Mouse (Mus musculus) ES-E14 (cell line): ENCODE data around the gene Prkcd. TPM values are rescaled to one million over a fixed set of nuclear protein-coding genes. Genes with fewer than 3 reads are reported as not detected.

Experiments
- DNase-seq: peaks from one replicate; pipeline ENCODE4 v3.0.0-alpha.2; 2013; ENCODE audit warnings: low read depth, low spot score
- H3K27ac ChIP-seq: 2 replicates; pipeline ENCODE4 v1.5.1; 2012; ENCODE audit warnings: low read depth, mild to moderate bottlenecking, low read length, moderate library complexity, mixed read lengths; ENCODE audit not compliant: poor library complexity, insufficient read depth, severe bottlenecking
- H3K36me3 ChIP-seq: 2 replicates; pipeline ENCODE4 v1.6.1; 2012; ENCODE audit warnings: mild to moderate bottlenecking, low read length, moderate library complexity, mixed read lengths; ENCODE audit not compliant: control insufficient read depth, poor library complexity, insufficient read depth, severe bottlenecking
- H3K4me1 ChIP-seq, 2 experiments: fragments of 150-350 bp in 1 of 2; sonication (generic) in 1 of 2; 2 replicates each; pipeline ENCODE4 v1.6.1; 2012; ENCODE audit warnings: low read length in 2 of 2, mild to moderate bottlenecking in 1 of 2, mixed read lengths in 1 of 2; ENCODE audit not compliant: control insufficient read depth in 2 of 2, insufficient read depth in 2 of 2, poor library complexity in 1 of 2
- H3K4me3 ChIP-seq, 2 experiments: fragments of 150-350 bp in 1 of 2; sonication (generic) in 1 of 2; 2 replicates each; pipeline ENCODE4 v1.5.1; 2012; ENCODE audit warnings: low read length in 2 of 2, low read depth in 1 of 2, mild to moderate bottlenecking in 1 of 2, mixed read lengths in 1 of 2; ENCODE audit not compliant: insufficient read depth in 1 of 2, poor library complexity in 1 of 2, severe bottlenecking in 1 of 2
- H3K9ac ChIP-seq: 2 replicates; pipeline ENCODE4 v1.6.1; 2012; ENCODE audit warnings: low read depth, mild to moderate bottlenecking, low read length, mixed read lengths; ENCODE audit not compliant: poor library complexity, insufficient read depth, severe bottlenecking
- H3K9me3 ChIP-seq: fragments of 150-350 bp; sonication (generic); 2 replicates; pipeline ENCODE4 v1.6.1; 2012; ENCODE audit warnings: low read depth, mild to moderate bottlenecking, low read length; ENCODE audit not compliant: control insufficient read depth, insufficient read depth
- CHD2 ChIP-seq: IDR thresholded peaks from 2 replicates; pipeline ENCODE4 v1.6.1; 2014; ENCODE audit warnings: mild to moderate bottlenecking, low read depth, low read length, inconsistent platforms
- HCFC1 ChIP-seq: IDR thresholded peaks from 2 replicates; pipeline ENCODE4 v1.6.1; 2012; ENCODE audit warnings: low read length, inconsistent platforms, borderline replicate concordance; ENCODE audit not compliant: insufficient read depth
- MAFK ChIP-seq: IDR thresholded peaks from 2 replicates; pipeline ENCODE4 v1.6.1; 2014; ENCODE audit warnings: mild to moderate bottlenecking, low read depth, low read length, inconsistent platforms; ENCODE audit not compliant: insufficient read depth
- ZC3H11A ChIP-seq: IDR thresholded peaks from 2 replicates; pipeline ENCODE4 v1.6.1; 2012; ENCODE audit warnings: low read depth, mild to moderate bottlenecking, inconsistent platforms, low read length, borderline replicate concordance
- ZNF384 ChIP-seq: IDR thresholded peaks from 2 replicates; pipeline ENCODE4 v1.6.1; 2012; ENCODE audit warnings: low read depth, low read length, inconsistent platforms
- in situ Hi-C, 2 experiments: fragments of 600-800 bp; cut with MboI; formaldehyde crosslinking; loops; one replicate each; pipeline ENCODE4 v1.15.1; 2025; ENCODE audit warnings: low sequenced_read_pairs in 2 of 2, inconsistent platforms in 1 of 2; ENCODE audit not compliant: unreplicated experiment in 2 of 2
- total RNA-seq: library from RNA; depleted of rRNA; stranded (reverse); fragments of 300-350 nt; gene quantifications from 2 replicates; pipeline ENCODE4 v1.2.3, GENCODE M21; 2012

Gene Prkcd
- total RNA-seq, 1 experiment, result 43.8 TPM

DNA sequence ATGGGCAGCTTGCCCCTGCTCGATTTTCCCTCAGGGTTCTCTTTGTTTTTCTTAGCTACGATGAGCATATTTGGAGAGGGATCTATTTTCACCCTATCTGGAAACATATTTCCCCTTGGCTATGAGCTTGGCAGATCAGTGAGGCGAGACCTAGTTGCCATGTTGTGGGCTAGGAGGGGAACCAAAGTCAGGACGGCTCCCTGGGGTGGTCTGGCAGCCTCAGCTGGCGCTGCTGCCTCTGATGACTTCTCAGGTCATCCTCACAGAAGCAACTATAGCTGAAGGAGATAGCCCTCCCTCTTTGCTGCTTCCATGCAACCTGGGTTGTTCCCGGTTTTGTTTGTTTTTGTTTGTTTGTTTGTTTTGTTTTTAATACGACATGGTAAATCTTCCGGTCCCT is 19.1 kb upstream of the Prkcd start:
- H3K9ac ChIP-seq, result no peak overlapping the region
- no peak overlapping the region for H3K4me3 ChIP-seq
- no peaks in the 10 kb centered on the region for H3K36me3 ChIP-seq
- no peaks in the 10 kb centered on the region for H3K4me1 ChIP-seq
- H3K27ac ChIP-seq, result no peak overlapping the region
- no peaks in the 10 kb centered on the region for H3K9me3 ChIP-seq
- TF ChIP-seq MAFK (no peak), ZC3H11A (no peak), CHD2 (no peak), HCFC1 (no peak), ZNF384 (no peak)
- no peak for DNase-seq
- in situ Hi-C loops, result no loop called here

DNA sequence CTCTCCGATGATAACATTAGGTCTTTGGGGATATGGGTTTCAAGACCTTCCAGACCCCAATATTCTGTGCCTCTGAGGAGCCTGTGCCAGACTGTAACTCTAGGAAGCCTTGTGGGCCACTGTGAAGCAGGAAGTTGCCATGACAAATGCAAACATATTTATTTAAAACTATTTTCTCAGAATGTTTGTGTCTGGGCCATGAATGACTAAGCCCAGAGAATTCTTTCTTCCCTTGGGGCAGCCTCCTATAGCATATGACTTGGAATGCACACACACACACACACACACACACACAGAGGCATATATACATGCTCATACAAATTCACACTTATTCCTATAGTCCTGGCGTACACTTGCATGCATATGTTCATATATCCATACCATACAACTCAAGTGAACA is 18.0 kb upstream of the Prkcd start:
- H3K4me1 ChIP-seq, result no peaks in the 10 kb centered on the region
- H3K27ac ChIP-seq, result no peak overlapping the region
- no peaks in the 10 kb centered on the region for H3K36me3 ChIP-seq
- DNase-seq, result no peak
- in situ Hi-C loops, result no loop called here
- no peak overlapping the region for H3K9ac ChIP-seq
- TF ChIP-seq ZNF384, result no peak
- TF ChIP-seq HCFC1, result no peak
- TF ChIP-seq ZC3H11A, result no peak
- TF ChIP-seq CHD2, result no peak
- no peak for TF ChIP-seq MAFK
- H3K4me3 ChIP-seq, result no peak overlapping the region
- no peaks in the 10 kb centered on the region for H3K9me3 ChIP-seq

DNA sequence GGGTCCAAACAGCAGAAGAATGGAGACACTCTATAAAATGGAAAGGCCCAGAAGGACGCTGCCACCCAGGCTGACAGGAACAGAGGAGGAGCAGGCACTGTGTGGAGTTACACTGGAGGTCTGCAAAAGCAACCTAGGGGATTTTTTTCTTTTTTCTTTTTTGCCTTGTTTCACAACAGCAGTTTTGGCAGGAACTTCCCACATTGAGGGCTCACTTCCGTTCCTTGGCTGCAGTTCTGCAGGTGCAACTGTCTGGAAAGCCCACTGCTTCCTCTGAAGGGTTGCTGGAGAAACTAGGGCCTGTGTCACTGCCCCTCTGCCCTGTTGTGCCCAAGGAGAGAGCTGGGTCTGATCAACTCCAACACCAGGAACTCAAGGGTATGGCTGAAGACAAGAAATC is 15.7 kb upstream of the Prkcd start:
- Histone ChIP-seq H3K9ac (no peak overlapping the region), H3K9me3 (no peaks in the 10 kb centered on the region), H3K4me1 (no peaks in the 10 kb centered on the region), H3K36me3 (no peaks in the 10 kb centered on the region), H3K27ac (no peak overlapping the region), H3K4me3 (no peak overlapping the region)
- no peak for DNase-seq
- in situ Hi-C loops, result no loop called here
- no peak for TF ChIP-seq HCFC1

- H3K4me1 ChIP-seq, result no peaks in the 10 kb centered on the region
- in situ Hi-C loops, result no loop called here
- no peak for TF ChIP-seq ZNF384
- TF ChIP-seq HCFC1, result no peak
- no peak for TF ChIP-seq CHD2
- no peak for TF ChIP-seq MAFK
- TF ChIP-seq ZC3H11A, result no peak
- H3K27ac ChIP-seq, result no peak overlapping the region
- no peaks in the 10 kb centered on the region for H3K36me3 ChIP-seq
- H3K9ac ChIP-seq, result no peak overlapping the region
- no peak overlapping the region for H3K4me3 ChIP-seq
- DNase-seq, result no peak
- no peaks in the 10 kb centered on the region for H3K9me3 ChIP-seq
Measured at GRCm38 (mm10) chr14:30638686-30639085, 12.7 kb upstream of the Prkcd start.

DNA sequence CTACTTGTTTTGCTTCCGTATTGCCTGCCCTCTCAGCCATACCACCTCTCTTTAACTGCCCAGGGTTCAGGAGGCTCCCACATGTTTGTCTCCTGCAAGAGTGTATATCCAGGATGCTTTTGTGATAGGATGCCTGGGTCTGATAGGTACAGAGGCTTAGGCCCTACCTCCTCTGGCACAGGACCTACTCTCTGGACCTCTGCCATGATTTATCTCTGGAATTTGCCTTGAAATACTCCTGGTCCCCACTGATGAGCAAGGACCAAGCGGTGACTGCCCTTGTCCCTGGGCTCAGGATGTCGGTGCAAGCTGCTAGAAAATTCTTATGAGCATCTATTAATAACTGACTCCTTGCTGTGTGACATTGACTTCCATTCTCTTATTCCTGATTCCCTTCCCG is 12.0 kb upstream of the Prkcd start:
- Histone ChIP-seq H3K4me3 (no peak overlapping the region), H3K9ac (no peak overlapping the region)
- in situ Hi-C loops, result no loop called here

More for the DNA sequence above, 12.0 kb upstream of the Prkcd start:
- Histone ChIP-seq H3K9me3 (no peaks in the 10 kb centered on the region), H3K36me3 (no peaks in the 10 kb centered on the region), H3K4me1 (0 out of 4 replicates have a peak, but pooled peaks cover 0 to 2% of the 10 kb centered on the region in 2 experiments), H3K27ac (no peak overlapping the region)
- no peak for DNase-seq
- TF ChIP-seq HCFC1 (no peak), ZNF384 (no peak), MAFK (no peak), ZC3H11A (no peak), CHD2 (no peak)
